Mouse (Mus musculus) E14TG2a.4 (cell line): ENCODE measurements around the gene Usp6nl.

Experiments
- CTCF ChIP-seq: conservative IDR thresholded peaks from 2 replicates; pipeline ENCODE4 v1.5.1; 2014; ENCODE audit warnings: low read length
- POU5F1 ChIP-seq: IDR thresholded peaks from 2 replicates; pipeline ENCODE4 v1.6.1; 2014; ENCODE audit warnings: low read length, borderline replicate concordance

DNA sequence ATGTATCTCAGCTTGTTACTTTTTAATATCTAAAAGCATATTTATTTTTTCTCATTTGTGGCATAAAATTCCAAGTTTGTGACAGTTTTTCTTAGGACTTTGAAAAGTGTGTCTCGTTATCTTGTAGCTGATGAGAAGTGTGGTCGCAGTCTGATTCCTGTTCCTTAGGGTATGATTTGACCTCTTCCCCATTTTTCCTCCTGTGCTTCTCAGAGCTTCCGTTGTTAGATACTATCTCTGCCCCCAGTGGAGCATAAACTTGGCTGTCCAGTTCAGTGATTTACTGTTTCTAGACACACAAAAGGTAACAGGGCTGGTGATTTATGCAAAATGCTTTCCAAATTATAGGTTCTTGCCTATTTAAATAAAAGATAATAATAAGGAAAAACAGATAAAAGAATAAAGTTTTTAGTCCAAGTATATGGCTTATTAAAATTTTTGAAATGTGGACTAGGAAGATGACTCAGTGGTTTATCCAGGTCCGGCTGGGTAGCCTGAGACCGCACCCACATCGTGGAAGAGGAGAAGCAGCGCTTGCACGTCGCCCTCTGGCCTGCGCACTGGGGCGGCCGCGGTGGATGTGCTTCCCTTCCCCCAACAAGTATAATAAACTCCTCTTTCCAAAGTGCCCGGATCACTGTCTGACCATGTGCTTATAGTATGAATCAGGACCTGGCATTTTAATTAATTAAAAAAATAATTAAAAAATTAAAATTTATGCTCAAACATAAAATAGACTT is 62.1 kb downstream of the Usp6nl start:
- TF ChIP-seq CTCF (no peak), POU5F1 (no peak)
